Mouse (Mus musculus): ENCODE results near the gene Thsd7b.

GRCm38 (mm10) chr1:129324388-129324787 lies 51.3 kb downstream of the Thsd7b start:
- no peak for TF ChIP-seq CTCF (IDR thresholded peaks at IDR 0.05; ENCODE audit: low read depth)
- no peak for TF ChIP-seq EP300 (IDR thresholded peaks at IDR 0.05; ENCODE audit: low read depth)
